ENCODE assay signal across 11 mouse cellular contexts in the genomic region with DNA sequence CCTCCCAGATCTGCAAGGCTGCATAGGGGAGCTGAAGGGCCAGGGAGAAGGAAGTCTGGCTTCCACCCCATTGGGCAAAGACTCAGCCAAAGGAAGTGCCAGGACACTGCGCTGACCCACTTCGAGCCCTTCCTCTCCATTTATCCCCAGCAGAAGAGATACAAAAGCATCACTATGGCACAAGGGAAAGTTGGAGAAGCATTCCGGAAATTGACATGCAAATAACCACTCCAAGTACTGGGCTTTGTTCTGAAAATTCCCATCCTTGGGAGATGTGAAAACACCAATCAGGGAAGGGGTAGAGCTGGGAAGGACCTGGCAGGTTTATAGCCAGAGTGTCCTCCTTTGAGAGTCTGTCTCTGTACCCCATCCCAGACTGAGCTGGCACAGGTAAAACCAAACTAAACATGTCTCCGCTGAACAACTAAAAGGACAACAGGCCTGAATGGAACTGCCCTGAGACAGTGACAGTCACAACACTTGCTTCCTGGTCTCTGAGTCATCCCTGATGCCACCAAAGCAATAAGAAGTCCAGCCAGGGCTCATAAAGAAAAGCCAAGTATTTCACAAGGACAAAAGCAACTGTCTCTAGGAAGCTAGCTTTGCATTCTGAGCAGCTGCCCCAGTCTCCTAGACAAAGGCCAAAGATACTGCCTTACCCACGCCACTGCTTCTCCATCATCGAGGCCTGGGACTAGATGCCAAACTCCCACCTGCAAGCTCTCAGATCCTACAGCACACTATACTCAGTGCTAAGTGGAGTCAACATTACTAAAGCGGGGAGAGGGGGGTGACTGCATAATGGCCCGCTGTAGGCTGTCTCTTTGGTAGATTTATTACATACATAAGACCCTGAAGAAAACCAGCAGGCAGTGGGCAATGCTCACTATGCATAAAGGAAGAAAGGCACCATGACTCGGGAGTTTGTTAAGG.
DNase-seq lines count a peak whose midpoint lies in the region; ATAC-seq and TF ChIP-seq lines count a peak whose summit lies in the region.
"Had no signal": no experiment of that assay in that cellular context is flagged by ENCODE, and none has a peak within 500 bp of the region (broad histone marks: within the 10 kb centered on the region; RNA-seq: fewer than 3 reads in every experiment).

No protein-coding gene starts in this region.

- no peak overlapping the region for H3K4me3 ChIP-seq in hindbrain, embryonic 14.5 days (replicated peaks; ENCODE audit: low read length)
- H3K4me3 ChIP-seq in midbrain, embryonic 15.5 days, result no peak overlapping the region
- H3K4me3 ChIP-seq in thymus, adult 2 months (ENCODE audit: control insufficient read depth, insufficient read depth, low read length), result no peak overlapping the region
- H3K4me3 ChIP-seq: limb, embryonic 13.5 days; megakaryocyte, embryonic 14.5 days had no signal

- no peak for TF ChIP-seq CTCF in thymus, adult 2 months (IDR thresholded peaks at IDR 0.05; ENCODE audit: borderline replicate concordance, control insufficient read depth, extremely low read depth, insufficient read depth, low read length, poor library complexity)

- ATAC-seq in hindbrain, embryonic 14.5 days (ENCODE audit: low FRiP score), result peak; percentile 78; the same call in 1 of the 2 replicates
- peak; percentile 59 for ATAC-seq in midbrain, embryonic 15.5 days (replicated peaks)
- ATAC-seq in megakaryocyte progenitor cell, adult 5-6 weeks (replicated peaks; ENCODE audit: poor library complexity), result no peak
- ATAC-seq: Patski had no signal

- H3K4me1 ChIP-seq in hindbrain, embryonic 14.5 days (replicated peaks; ENCODE audit: control insufficient read depth, insufficient read depth, low read length), result peaks cover 10% of the 10 kb centered on the region; the same call in 1 of the 2 replicates
- peaks cover 11% of the 10 kb centered on the region for H3K4me1 ChIP-seq in midbrain, embryonic 15.5 days
- H3K4me1 ChIP-seq in thymus, adult 2 months (replicated peaks; ENCODE audit: control insufficient read depth, insufficient read depth, low read length), result no peaks in the 10 kb centered on the region

- H3K27me3 ChIP-seq in hindbrain, embryonic 14.5 days (ENCODE audit: control insufficient read depth, insufficient read depth, low read length), result no peaks in the 10 kb centered on the region
- H3K27me3 ChIP-seq in midbrain, embryonic 15.5 days (replicated peaks), result no peaks in the 10 kb centered on the region
- no peaks in the 10 kb centered on the region for H3K27me3 ChIP-seq in thymus, adult 2 months (ENCODE audit: control insufficient read depth, insufficient read depth, low read length)
- H3K27me3 ChIP-seq: megakaryocyte, embryonic 14.5 days; Patski had no signal

- no peaks in the 10 kb centered on the region for H3K9me3 ChIP-seq in hindbrain, embryonic 14.5 days (ENCODE audit: control insufficient read depth, low read length)
- H3K9me3 ChIP-seq in midbrain, embryonic 15.5 days, result no peaks in the 10 kb centered on the region
- H3K9me3 ChIP-seq: limb, embryonic 13.5 days; megakaryocyte, embryonic 14.5 days had no signal

- H3K27ac ChIP-seq in hindbrain, embryonic 14.5 days, result no peak overlapping the region; the same call in 1 of the 2 replicates
- H3K27ac ChIP-seq in midbrain, embryonic 15.5 days, result peak overlapping the region; percentile 39; the same call in 1 of the 2 replicates
- no peak overlapping the region for H3K27ac ChIP-seq in thymus, adult 2 months (ENCODE audit: control insufficient read depth, insufficient read depth, low read length)
- H3K27ac ChIP-seq: limb, embryonic 13.5 days had no signal

- H3K9ac ChIP-seq in hindbrain, embryonic 14.5 days, result no peak overlapping the region
- no peak overlapping the region for H3K9ac ChIP-seq in midbrain, embryonic 15.5 days
- H3K9ac ChIP-seq: limb, embryonic 13.5 days had no signal

- no peaks in the 10 kb centered on the region for H3K36me3 ChIP-seq in hindbrain, embryonic 14.5 days (replicated peaks; ENCODE audit: control insufficient read depth, insufficient read depth)
- H3K36me3 ChIP-seq in midbrain, embryonic 15.5 days (replicated peaks), result no peaks in the 10 kb centered on the region
- H3K36me3 ChIP-seq in thymus, adult 2 months (ENCODE audit: control insufficient read depth, insufficient read depth, low read length), result no peaks in the 10 kb centered on the region
- H3K36me3 ChIP-seq: limb, embryonic 13.5 days had no signal

- no peak for TF ChIP-seq POLR2A in thymus, adult 2 months (IDR thresholded peaks at IDR 0.05; ENCODE audit: control insufficient read depth, extremely low read depth, insufficient read depth, low read length, poor library complexity)

- H3K4me2 ChIP-seq in hindbrain, embryonic 14.5 days (replicated peaks), result no peak overlapping the region
- H3K4me2 ChIP-seq in midbrain, embryonic 15.5 days, result no peak overlapping the region
- H3K4me2 ChIP-seq: limb, embryonic 13.5 days had no signal

- peak; percentile 72 for DNase-seq in R1 (ENCODE audit: low read depth, low spot score)
- DNase-seq in brain, embryonic 18.5 days (ENCODE audit: low read depth, low spot score), result peak; percentile 20
- DNase-seq in hindbrain, embryonic 14.5 days (ENCODE audit: low spot score), result peak; percentile 50
- DNase-seq in thymus, adult 2 months, result no peak
- DNase-seq in gastrocnemius, adult 8-10 months (ENCODE audit: low spot score in 2 of 2), result no peak
- DNase-seq: kidney, adult 11 months had no signal

- 43% methylated on average over 9 of the region's 9 CpGs for WGBS in hindbrain, embryonic 14.5 days
- 64% methylated on average over 9 of the region's 9 CpGs for WGBS in midbrain, embryonic 15.5 days
- WGBS in thymus, adult 2 months, result 78% methylated on average over 9 of the region's 9 CpGs

Comparison
In these comparisons a context has a peak if more than half of its experiments do, and no peak if none do; other contexts are left out.
1. DNase-seq: peak in R1 (single experiment), brain, embryonic 18.5 days (single experiment) and hindbrain, embryonic 14.5 days (single experiment); none in thymus, adult 2 months (single experiment) and gastrocnemius, adult 8-10 months (0 of 2).